Mouse (Mus musculus) embryonic facial prominence, embryonic 15.5 days (tissue): ENCODE data around the gene Ribc2. TPM values are rescaled to one million over a fixed set of nuclear protein-coding genes. Genes with fewer than 3 reads are reported as not detected.

ENCODE experiments used
- ATAC-seq: fragments of 200-750 bp; cut with Nextera tagmentation; 2 replicates; pipeline ENCODE4 v1.8.0; 2017; ENCODE audit warnings: low read depth, moderate TSS enrichment; ENCODE audit not compliant: insufficient number of reproducible peaks, low FRiP score, low TSS enrichment
- H3K27ac ChIP-seq: fragments of 300-500 bp; sonication (generic); replicated peaks from 2 replicates; pipeline ENCODE4 v1.5.1; 2015; ENCODE audit warnings: mild to moderate bottlenecking, inconsistent platforms
- H3K27me3 ChIP-seq: fragments of 300-500 bp; sonication (generic); 2 replicates; pipeline ENCODE4 v1.6.1; 2015; ENCODE audit warnings: inconsistent platforms
- H3K36me3 ChIP-seq: fragments of 300-500 bp; sonication (generic); 2 replicates; pipeline ENCODE4 v1.6.1; 2015; ENCODE audit warnings: mild to moderate bottlenecking, inconsistent platforms
- H3K4me1 ChIP-seq: fragments of 300-500 bp; sonication (generic); 2 replicates; pipeline ENCODE4 v1.6.1; 2015; ENCODE audit warnings: inconsistent platforms
- H3K4me2 ChIP-seq: fragments of 300-500 bp; sonication (generic); replicated peaks from 2 replicates; pipeline ENCODE4 v1.6.1; 2015; ENCODE audit warnings: mild to moderate bottlenecking, inconsistent platforms
- H3K4me3 ChIP-seq: fragments of 300-500 bp; sonication (generic); replicated peaks from 2 replicates; pipeline ENCODE4 v1.5.1; 2015; ENCODE audit warnings: mild to moderate bottlenecking, inconsistent platforms
- H3K9ac ChIP-seq: fragments of 300-500 bp; sonication (generic); 2 replicates; pipeline ENCODE4 v1.6.1; 2015; ENCODE audit warnings: inconsistent platforms
- H3K9me3 ChIP-seq: fragments of 300-500 bp; sonication (generic); replicated peaks from 2 replicates; pipeline ENCODE4 v1.6.1; 2016; ENCODE audit warnings: inconsistent platforms
- WGBS: fragments of 180-500 bp; shearing (Covaris S2); methylation state at CpG from one replicate; pipeline ENCODE4 v1.1.7; 2015; 5-methylcytosine and 5-hydroxymethylcytosine counted together
- polyA plus RNA-seq: library from polyadenylated mRNA; unstranded; fragments of >200 nt; fragmentation: Nextera tagmentation; extraction: Ambion mirVana; gene quantifications from 2 replicates; pipeline ENCODE4 v1.2.1, GENCODE M21; 2015

Ribc2 gene
- polyA plus RNA-seq, 1 experiment from 2014 or later, result 1.6 TPM

- peak; percentile 80 for ATAC-seq
- H3K36me3 ChIP-seq, result no peaks in the 10 kb centered on the region
- 33% methylated on average over 7 of the region's 7 CpGs for WGBS
Observed at GRCm38 (mm10) chr15:85179528-85180180, 47.8 kb downstream of the Ribc2 start.

GRCm38 (mm10) chr15:85180368-85180767 lies 48.5 kb downstream of the Ribc2 start:
- H3K27me3 ChIP-seq, result no peaks in the 10 kb centered on the region
- no peak for ATAC-seq

More at GRCm38 (mm10) chr15:85179528-85180180, 47.8 kb downstream of the Ribc2 start:
- Histone ChIP-seq H3K27me3 (no peaks in the 10 kb centered on the region), H3K27ac (peak overlapping the region; percentile 91), H3K4me2 (no peak overlapping the region; the same call in 1 of the 2 replicates), H3K9ac (no peak overlapping the region), H3K9me3 (no peaks in the 10 kb centered on the region), H3K4me1 (peaks cover 47% of the 10 kb centered on the region), H3K4me3 (no peak overlapping the region)

GRCm38 (mm10) chr15:85182063-85182462 lies 50.2 kb downstream of the Ribc2 start:
- no peak overlapping the region for H3K9ac ChIP-seq
- 83% methylated on average over 4 of the region's 4 CpGs for WGBS

More at GRCm38 (mm10) chr15:85180368-85180767, 48.5 kb downstream of the Ribc2 start:
- Histone ChIP-seq H3K9ac (no peak overlapping the region), H3K36me3 (no peaks in the 10 kb centered on the region), H3K4me3 (no peak overlapping the region), H3K4me2 (no peak overlapping the region), H3K27ac (peak overlapping the region; percentile 91), H3K4me1 (peaks cover 47% of the 10 kb centered on the region), H3K9me3 (no peaks in the 10 kb centered on the region)

GRCm38 (mm10) chr15:85186916-85187315 lies 55.0 kb downstream of the Ribc2 start:
- Histone ChIP-seq H3K9ac (no peak overlapping the region), H3K4me2 (no peak overlapping the region), H3K27ac (no peak overlapping the region), H3K27me3 (no peaks in the 10 kb centered on the region), H3K4me3 (no peak overlapping the region), H3K4me1 (peaks cover 28% of the 10 kb centered on the region), H3K36me3 (no peaks in the 10 kb centered on the region), H3K9me3 (no peaks in the 10 kb centered on the region)
- no peak for ATAC-seq
- 64% methylated on average over 7 of the region's 7 CpGs for WGBS

More at GRCm38 (mm10) chr15:85182063-85182462, 50.2 kb downstream of the Ribc2 start:
- Histone ChIP-seq H3K4me3 (no peak overlapping the region), H3K9me3 (no peaks in the 10 kb centered on the region), H3K27ac (no peak overlapping the region), H3K36me3 (no peaks in the 10 kb centered on the region), H3K27me3 (no peaks in the 10 kb centered on the region), H3K4me2 (no peak overlapping the region), H3K4me1 (peaks cover 47% of the 10 kb centered on the region)
- no peak for ATAC-seq

- Histone ChIP-seq H3K36me3 (no peaks in the 10 kb centered on the region), H3K27ac (peak overlapping the region; percentile 71), H3K9ac (no peak overlapping the region), H3K9me3 (no peaks in the 10 kb centered on the region), H3K4me1 (peaks cover 28% of the 10 kb centered on the region), H3K27me3 (no peaks in the 10 kb centered on the region), H3K4me2 (no peak overlapping the region), H3K4me3 (no peak overlapping the region)
- ATAC-seq, result peak; percentile 47; the same call in 1 of the 2 replicates
- 27% methylated on average over 8 of the region's 8 CpGs for WGBS
Observed at GRCm38 (mm10) chr15:85188167-85188778, 56.4 kb downstream of the Ribc2 start.

Other genes with a start within 250 kb of the Ribc2 start
- 0.72 and 0.75 TPM in 2 replicates for gene Gm29666, start 212.0 kb upstream of the Ribc2 start, polyA plus RNA-seq
- 30.6 and 32.1 TPM in 2 replicates for gene Nup50, start 208.7 kb upstream of the Ribc2 start, polyA plus RNA-seq
- 9.1 and 9.8 TPM in 2 replicates for gene 5031439G07Rik, start 143.5 kb upstream of the Ribc2 start, polyA plus RNA-seq
- gene Upk3a, start 114.9 kb upstream of the Ribc2 start, polyA plus RNA-seq, result 6.2 and 18.2 TPM in 2 replicates
- gene Fam118a, start 103.1 kb upstream of the Ribc2 start, polyA plus RNA-seq, result 24.9 and 31.7 TPM in 2 replicates
- gene Smc1b, start 114 bp upstream of the Ribc2 start, polyA plus RNA-seq, result 0.07 and 0.70 TPM in 2 replicates
- gene Fbln1, start 73.9 kb downstream of the Ribc2 start, polyA plus RNA-seq, result 258 and 266 TPM in 2 replicates
- gene Atxn10, start 204.2 kb downstream of the Ribc2 start, polyA plus RNA-seq, result 260 and 269 TPM in 2 replicates